Mouse (Mus musculus): ENCODE results near the gene Per2.

- TF ChIP-seq EP300 (IDR thresholded peaks at IDR 0.05; ENCODE audit: low read depth) (no peak), CTCF (IDR thresholded peaks at IDR 0.05; ENCODE audit: low read depth) (no peak)
Observed at GRCm38 (mm10) chr1:91493938-91494337, 34.8 kb upstream of the Per2 start.

Measured in liver, embryonic 14.5 days (tissue).